Comparison of ENCODE assay signal across 20 mouse cellular contexts in the genomic region with DNA sequence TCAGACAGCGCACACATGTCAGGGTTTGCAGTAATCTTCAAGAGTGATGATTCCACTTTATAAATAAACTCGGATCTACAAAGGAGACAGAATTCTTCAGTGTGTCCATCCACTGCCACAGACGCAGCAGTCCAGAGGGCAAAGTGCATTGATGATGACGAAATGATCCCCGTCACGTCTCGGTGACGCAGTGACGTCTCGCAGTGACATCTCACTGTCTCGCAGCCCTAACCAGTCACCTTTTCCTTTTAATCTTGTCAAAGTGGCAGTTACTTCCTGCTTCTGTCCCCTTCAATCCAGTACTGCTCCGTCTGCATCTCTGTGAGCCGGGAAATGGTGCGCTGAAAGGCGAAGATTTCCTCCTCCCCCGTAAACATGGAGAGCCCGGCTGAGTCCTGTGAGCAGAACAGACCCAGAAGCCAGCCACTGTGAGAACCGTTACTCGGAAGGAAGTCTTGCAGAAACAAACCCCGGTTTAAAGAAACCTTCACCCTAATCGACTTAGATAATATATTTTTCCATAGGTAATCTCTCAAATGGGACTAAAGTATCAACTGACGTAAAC. TPM values are rescaled to one million over a fixed set of nuclear protein-coding genes. Genes with fewer than 3 reads are reported as not detected.
DNase-seq lines count a peak whose midpoint lies in the region; ATAC-seq lines count a peak whose summit lies in the region.
"Had no signal": no experiment of that assay in that cellular context is flagged by ENCODE, and none has a peak within 500 bp of the region (broad histone marks: within the 10 kb centered on the region; RNA-seq: fewer than 3 reads in every experiment).

No protein-coding gene starts in this region.

- DNase-seq in heart, postnatal 4 days: no peak
- no peak for DNase-seq in lung, postnatal 25 days (ENCODE audit: low spot score)
- DNase-seq: cerebellum, adult 11 months; cerebellum, adult 9-11 months; kidney, adult 8-10 months; kidney, postnatal 10 days had no signal

- no peak for ATAC-seq in heart, embryonic 14.5 days (ENCODE audit: insufficient number of reproducible peaks, insufficient read depth, low FRiP score, low read depth)
- ATAC-seq in lung, embryonic 15.5 days (ENCODE audit: borderline replicate concordance, extremely low read depth, low FRiP score, low TSS enrichment): no peak
- peak; percentile 34; the same call in 1 of the 2 replicates for ATAC-seq in common myeloid progenitor, adult 5-6 weeks (replicated peaks; ENCODE audit: low read depth, poor library complexity, severe bottlenecking)
- peak; percentile 52 for ATAC-seq in megakaryocyte progenitor cell, adult 5-6 weeks (replicated peaks; ENCODE audit: poor library complexity)
- no peak for ATAC-seq in inflammation-experienced regulatory T-cells, adult 6 months
- ATAC-seq: forebrain, embryonic 15.5 days; Patski had no signal

- H3K4me2 ChIP-seq in heart, embryonic 14.5 days (ENCODE audit: low read length): peak overlapping the region; percentile 30; the same call in 1 of the 2 replicates
- H3K4me2 ChIP-seq in lung, embryonic 15.5 days: peak overlapping the region; percentile 11
- H3K4me2 ChIP-seq: forebrain, embryonic 15.5 days; hindbrain, embryonic 14.5 days; midbrain, embryonic 12.5 days had no signal

- peaks cover 26% of the 10 kb centered on the region for H3K36me3 ChIP-seq in heart, embryonic 14.5 days (ENCODE audit: control insufficient read depth, insufficient read depth, low read length)
- H3K36me3 ChIP-seq in lung, embryonic 15.5 days: no peaks in the 10 kb centered on the region
- H3K36me3 ChIP-seq: embryonic facial prominence, embryonic 10.5 days; forebrain, embryonic 15.5 days; midbrain, embryonic 12.5 days had no signal

- H3K9ac ChIP-seq in heart, embryonic 14.5 days (ENCODE audit: low read length): no peak overlapping the region
- no peak overlapping the region for H3K9ac ChIP-seq in lung, embryonic 15.5 days
- H3K9ac ChIP-seq: forebrain, embryonic 15.5 days; hindbrain, embryonic 14.5 days; liver, embryonic 14.5 days; midbrain, embryonic 12.5 days had no signal

- no peaks in the 10 kb centered on the region for H3K27me3 ChIP-seq in heart, embryonic 14.5 days (ENCODE audit: control insufficient read depth, insufficient read depth, low read length)
- H3K27me3 ChIP-seq in lung, embryonic 15.5 days: no peaks in the 10 kb centered on the region
- H3K27me3 ChIP-seq: CH12.LX; forebrain, embryonic 15.5 days; Patski had no signal

- H3K4me1 ChIP-seq in heart, embryonic 14.5 days (ENCODE audit: control insufficient read depth in 2 of 2, insufficient read depth in 2 of 2, low read length in 2 of 2): peaks cover 2 to 3% of the 10 kb centered on the region in 2 experiments; a peak in 1 of 4 replicates
- no peaks in the 10 kb centered on the region for H3K4me1 ChIP-seq in lung, embryonic 15.5 days
- H3K4me1 ChIP-seq: midbrain, embryonic 12.5 days had no signal

- 58% methylated on average over 22 of the region's 22 CpGs for WGBS in heart, embryonic 14.5 days
- 45% methylated on average over 22 of the region's 22 CpGs for WGBS in lung, embryonic 15.5 days

- H3K4me3 ChIP-seq in heart, embryonic 14.5 days (ENCODE audit: control insufficient read depth in 1 of 2, insufficient read depth in 1 of 2, low read depth in 1 of 2, low read length in 2 of 2): peak overlapping the region in 1 of 2 experiments; percentile 20; a peak in 1 of 4 replicates
- no peak overlapping the region for H3K4me3 ChIP-seq in lung, embryonic 15.5 days
- H3K4me3 ChIP-seq: embryonic facial prominence, embryonic 10.5 days; forebrain, embryonic 15.5 days; midbrain, embryonic 12.5 days had no signal

- H3K27ac ChIP-seq in heart, embryonic 14.5 days (replicated peaks in 1 of 2; ENCODE audit: control insufficient read depth in 1 of 2, insufficient read depth in 1 of 2, low read depth in 2 of 2, low read length in 2 of 2): peak overlapping the region in 1 of 2 experiments; percentile 22; a peak in 2 of 4 replicates
- no peak overlapping the region for H3K27ac ChIP-seq in lung, embryonic 15.5 days
- H3K27ac ChIP-seq: embryonic facial prominence, embryonic 10.5 days; forebrain, embryonic 15.5 days; hindbrain, embryonic 14.5 days; liver, embryonic 14.5 days; macrophage; midbrain, embryonic 12.5 days had no signal

- no peaks in the 10 kb centered on the region for H3K9me3 ChIP-seq in heart, embryonic 14.5 days (ENCODE audit: control insufficient read depth, low read length)
- H3K9me3 ChIP-seq in lung, embryonic 15.5 days: no peaks in the 10 kb centered on the region
- H3K9me3 ChIP-seq: embryonic facial prominence, embryonic 10.5 days; forebrain, embryonic 15.5 days; G1E; midbrain, embryonic 12.5 days had no signal

RNA-seq across cellular contexts. Expression of a gene that starts 36.7 kb away (rescaled TPM):
- 6.3 and 7.1 TPM in 2 replicates for polyA plus RNA-seq in heart, embryonic 14.5 days (2014; fragmentation: Nextera tagmentation; extraction: Ambion mirVana)
- 10 to 100 TPM; 29.4 to 33.1 TPM for total RNA-seq in heart, postnatal 4 days (2021)
- 8.6 and 8.9 TPM in 2 replicates for polyA plus RNA-seq in lung, embryonic 15.5 days (2015; fragmentation: Nextera tagmentation; extraction: Ambion mirVana)
- total RNA-seq in common myeloid progenitor, adult 5-6 weeks (2017): 46.1 and 57.6 TPM in 2 replicates
- 19.9 and 23.7 TPM in 2 replicates for total RNA-seq in megakaryocyte progenitor cell, adult 5-6 weeks (2015)
- 20.1 and 22.8 TPM in 2 replicates for total RNA-seq in megakaryocyte progenitor cell, adult 5-6 weeks (2017)
- 10 to 100 TPM in 1 of 3 experiments, 1 to 10 TPM in 2; 6.6 to 11.9 (median 9.2) TPM for polyA plus RNA-seq in inflammation-experienced regulatory T-cells, adult 6 months (2017; shearing (Covaris generic))

Comparison
In these comparisons a context has a peak if more than half of its experiments do, and no peak if none do; other contexts are left out.
1. ATAC-seq: peak in common myeloid progenitor, adult 5-6 weeks (single experiment) and megakaryocyte progenitor cell, adult 5-6 weeks (single experiment); none in heart, embryonic 14.5 days (single experiment), lung, embryonic 15.5 days (single experiment) and inflammation-experienced regulatory T-cells, adult 6 months (single experiment).